Mouse (Mus musculus) embryonic facial prominence, embryonic 11.5 days (tissue): ENCODE measurements around the gene Zmynd19. TPM values are rescaled to one million over a fixed set of nuclear protein-coding genes. Genes with fewer than 3 reads are reported as not detected.

ENCODE experiments used
- ATAC-seq: fragments of 200-750 bp; cut with Nextera tagmentation; replicated peaks from 2 replicates; pipeline ENCODE4 v1.8.0; 2017; ENCODE audit warnings: low read depth; ENCODE audit not compliant: insufficient number of reproducible peaks, low FRiP score, low TSS enrichment
- DNase-seq: peaks from one replicate; pipeline ENCODE4 v3.0.0-alpha.2; 2015; ENCODE audit warnings: low spot score
- H3K27ac ChIP-seq: fragments of 300-500 bp; sonication (generic); replicated peaks from 2 replicates; pipeline ENCODE4 v1.5.1; 2014; ENCODE audit warnings: mild to moderate bottlenecking, low read depth, low read length, control low read depth
- H3K27me3 ChIP-seq: fragments of 300-500 bp; sonication (generic); 2 replicates; pipeline ENCODE4 v1.6.1; 2014; ENCODE audit warnings: mild to moderate bottlenecking, low read length, moderate library complexity, mixed read lengths; ENCODE audit not compliant: control insufficient read depth, insufficient read depth
- H3K36me3 ChIP-seq: fragments of 300-500 bp; sonication (generic); replicated peaks from 2 replicates; pipeline ENCODE4 v1.6.1; 2014; ENCODE audit warnings: low read depth, mild to moderate bottlenecking, low read length, moderate library complexity, mixed read lengths; ENCODE audit not compliant: control insufficient read depth, insufficient read depth
- H3K4me1 ChIP-seq: fragments of 300-500 bp; sonication (generic); 2 replicates; pipeline ENCODE4 v1.6.1; 2014; ENCODE audit warnings: low read length, mixed read lengths; ENCODE audit not compliant: control insufficient read depth, insufficient read depth
- H3K4me2 ChIP-seq: fragments of 300-500 bp; sonication (generic); 2 replicates; pipeline ENCODE4 v1.6.1; 2014; ENCODE audit warnings: low read depth, mild to moderate bottlenecking, control low read depth, low read length, moderate library complexity
- H3K4me3 ChIP-seq: fragments of 300-500 bp; sonication (generic); 2 replicates; pipeline ENCODE4 v1.5.1; 2014; ENCODE audit warnings: low read depth, low read length, control low read depth
- H3K9ac ChIP-seq: fragments of 300-500 bp; sonication (generic); replicated peaks from 2 replicates; pipeline ENCODE4 v1.6.1; 2014; ENCODE audit warnings: mild to moderate bottlenecking, control low read depth, low read length
- H3K9me3 ChIP-seq: fragments of 300-500 bp; sonication (generic); replicated peaks from 2 replicates; pipeline ENCODE4 v1.6.1; 2016; ENCODE audit warnings: mild to moderate bottlenecking, low read length, inconsistent platforms, mixed read lengths; ENCODE audit not compliant: control insufficient read depth
- WGBS: fragments of 180-500 bp; shearing (Covaris S2); extraction: QIAGEN DNeasy Blood & Tissue Kit; methylation state at CpG from one replicate; pipeline ENCODE4 v1.1.7; 2014; 5-methylcytosine and 5-hydroxymethylcytosine counted together
- polyA plus RNA-seq: library from polyadenylated mRNA; unstranded; fragments of >200 nt; fragmentation: Nextera tagmentation; extraction: Ambion mirVana; gene quantifications from 2 replicates; pipeline ENCODE4 v1.2.1, GENCODE M21; 2014

The Zmynd19 gene
- polyA plus RNA-seq, 1 experiment from 2014 or later: 27.6 TPM

GRCm38 (mm10) chr2:24976960-24977359, 27.4 kb downstream of the Zmynd19 start:
- Histone ChIP-seq H3K9ac (no peak overlapping the region), H3K9me3 (no peaks in the 10 kb centered on the region), H3K36me3 (no peaks in the 10 kb centered on the region; the same call in 1 of the 2 replicates), H3K4me1 (no peaks in the 10 kb centered on the region; the same call in 1 of the 2 replicates), H3K4me2 (no peak overlapping the region), H3K27ac (no peak overlapping the region), H3K4me3 (no peak overlapping the region), H3K27me3 (no peaks in the 10 kb centered on the region)
- WGBS: 92% methylated on average over 5 of the region's 5 CpGs
- DNase-seq (no peak), ATAC-seq (no peak)

- Histone ChIP-seq H3K4me3 (no peak overlapping the region), H3K27ac (no peak overlapping the region), H3K27me3 (no peaks in the 10 kb centered on the region), H3K4me1 (no peaks in the 10 kb centered on the region), H3K9me3 (no peaks in the 10 kb centered on the region), H3K9ac (no peak overlapping the region), H3K4me2 (no peak overlapping the region), H3K36me3 (no peaks in the 10 kb centered on the region)
- ATAC-seq (no peak), DNase-seq (no peak)
- 58% methylated on average over 2 of the region's 2 CpGs for WGBS
Observed at GRCm38 (mm10) chr2:24987762-24988161, 38.2 kb downstream of the Zmynd19 start.

GRCm38 (mm10) chr2:24995332-24995731, 45.7 kb downstream of the Zmynd19 start:
- ATAC-seq: no peak
- no peaks in the 10 kb centered on the region for H3K36me3 ChIP-seq
- no peak overlapping the region for H3K4me2 ChIP-seq
- H3K4me3 ChIP-seq: no peak overlapping the region
- no peaks in the 10 kb centered on the region for H3K4me1 ChIP-seq
- H3K27ac ChIP-seq: no peak overlapping the region
- 96% methylated on average over 6 of the region's 6 CpGs for WGBS
- H3K9ac ChIP-seq: no peak overlapping the region
- no peaks in the 10 kb centered on the region for H3K27me3 ChIP-seq
- H3K9me3 ChIP-seq: no peaks in the 10 kb centered on the region
- DNase-seq: no peak

- Histone ChIP-seq H3K27ac (no peak overlapping the region), H3K9me3 (no peaks in the 10 kb centered on the region), H3K4me2 (no peak overlapping the region), H3K4me1 (no peaks in the 10 kb centered on the region), H3K27me3 (no peaks in the 10 kb centered on the region), H3K36me3 (no peaks in the 10 kb centered on the region), H3K9ac (no peak overlapping the region), H3K4me3 (no peak overlapping the region)
- ATAC-seq: no peak
- 100% methylated on average over 2 of the region's 2 CpGs for WGBS
- no peak for DNase-seq
Observed at GRCm38 (mm10) chr2:24996471-24996870, 46.9 kb downstream of the Zmynd19 start.

GRCm38 (mm10) chr2:25000544-25001235, 51.1 kb downstream of the Zmynd19 start:
- no peaks in the 10 kb centered on the region for H3K9me3 ChIP-seq
- no peaks in the 10 kb centered on the region for H3K27me3 ChIP-seq
- no peaks in the 10 kb centered on the region for H3K36me3 ChIP-seq
- H3K9ac ChIP-seq: no peak overlapping the region
- H3K4me3 ChIP-seq: no peak overlapping the region
- DNase-seq (peak; percentile 36), ATAC-seq (no peak)
- H3K4me2 ChIP-seq: no peak overlapping the region
- no peaks in the 10 kb centered on the region for H3K4me1 ChIP-seq
- WGBS: 72% methylated on average over 3 of the region's 3 CpGs
- H3K27ac ChIP-seq: no peak overlapping the region

GRCm38 (mm10) chr2:25003946-25004786, 54.6 kb downstream of the Zmynd19 start:
- ATAC-seq (no peak), DNase-seq (no peak)
- no peaks in the 10 kb centered on the region for H3K9me3 ChIP-seq
- no peak overlapping the region for H3K4me3 ChIP-seq
- H3K9ac ChIP-seq: no peak overlapping the region
- no peaks in the 10 kb centered on the region for H3K27me3 ChIP-seq
- 78% methylated on average over 9 of the region's 9 CpGs for WGBS
- H3K36me3 ChIP-seq: no peaks in the 10 kb centered on the region
- H3K4me1 ChIP-seq: no peaks in the 10 kb centered on the region
- H3K4me2 ChIP-seq: no peak overlapping the region
- no peak overlapping the region for H3K27ac ChIP-seq

- no peaks in the 10 kb centered on the region for H3K4me1 ChIP-seq
- no peaks in the 10 kb centered on the region for H3K36me3 ChIP-seq
- 77% methylated on average over 1 of the region's 1 CpGs for WGBS
- DNase-seq (no peak), ATAC-seq (no peak)
- no peaks in the 10 kb centered on the region for H3K27me3 ChIP-seq
- H3K9ac ChIP-seq: no peak overlapping the region
- no peaks in the 10 kb centered on the region for H3K9me3 ChIP-seq
- no peak overlapping the region for H3K4me3 ChIP-seq
- H3K27ac ChIP-seq: no peak overlapping the region
- H3K4me2 ChIP-seq: no peak overlapping the region
Observed at GRCm38 (mm10) chr2:25006767-25007166, 57.2 kb downstream of the Zmynd19 start.

- ATAC-seq: no peak
Observed at GRCm38 (mm10) chr2:25008250-25008649, 58.7 kb downstream of the Zmynd19 start.

More at GRCm38 (mm10) chr2:25008250-25008649, 58.7 kb downstream of the Zmynd19 start:
- no peak for DNase-seq
- H3K27ac ChIP-seq: no peak overlapping the region
- no peaks in the 10 kb centered on the region for H3K9me3 ChIP-seq
- no peak overlapping the region for H3K4me2 ChIP-seq
- no peak overlapping the region for H3K9ac ChIP-seq
- no peaks in the 10 kb centered on the region for H3K4me1 ChIP-seq
- no peak overlapping the region for H3K4me3 ChIP-seq
- H3K27me3 ChIP-seq: no peaks in the 10 kb centered on the region
- no peaks in the 10 kb centered on the region for H3K36me3 ChIP-seq
